Mouse (Mus musculus) thymus, adult 18-20 months (tissue): ENCODE results near the gene Vsnl1.

ENCODE experiments used
- DNase-seq, 2 experiments: peaks; one replicate each; pipeline ENCODE4 v3.0.0; 2022; ENCODE audit warnings: mixed read lengths in 2 of 2

The Vsnl1 gene

DNA sequence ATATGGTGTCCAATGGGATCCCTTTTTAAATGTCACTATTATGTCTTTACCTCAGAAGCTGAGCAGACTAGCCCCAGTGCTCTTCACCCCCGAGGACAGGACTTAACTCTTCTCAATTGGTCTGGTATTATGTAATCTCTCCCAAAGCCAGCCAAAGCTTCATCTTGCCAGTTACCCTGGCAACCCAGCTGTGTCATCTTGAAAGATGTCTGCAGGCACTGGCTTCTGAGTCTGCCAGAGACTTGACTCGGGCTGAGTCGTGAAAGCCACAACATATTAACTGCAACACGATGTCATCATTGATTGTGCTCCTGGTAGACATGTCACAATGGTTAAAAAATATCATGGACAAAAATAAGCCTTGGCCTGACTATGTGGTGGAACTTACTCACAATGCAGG lies 66.4 kb downstream of the Vsnl1 start:
- no peak for DNase-seq

DNA sequence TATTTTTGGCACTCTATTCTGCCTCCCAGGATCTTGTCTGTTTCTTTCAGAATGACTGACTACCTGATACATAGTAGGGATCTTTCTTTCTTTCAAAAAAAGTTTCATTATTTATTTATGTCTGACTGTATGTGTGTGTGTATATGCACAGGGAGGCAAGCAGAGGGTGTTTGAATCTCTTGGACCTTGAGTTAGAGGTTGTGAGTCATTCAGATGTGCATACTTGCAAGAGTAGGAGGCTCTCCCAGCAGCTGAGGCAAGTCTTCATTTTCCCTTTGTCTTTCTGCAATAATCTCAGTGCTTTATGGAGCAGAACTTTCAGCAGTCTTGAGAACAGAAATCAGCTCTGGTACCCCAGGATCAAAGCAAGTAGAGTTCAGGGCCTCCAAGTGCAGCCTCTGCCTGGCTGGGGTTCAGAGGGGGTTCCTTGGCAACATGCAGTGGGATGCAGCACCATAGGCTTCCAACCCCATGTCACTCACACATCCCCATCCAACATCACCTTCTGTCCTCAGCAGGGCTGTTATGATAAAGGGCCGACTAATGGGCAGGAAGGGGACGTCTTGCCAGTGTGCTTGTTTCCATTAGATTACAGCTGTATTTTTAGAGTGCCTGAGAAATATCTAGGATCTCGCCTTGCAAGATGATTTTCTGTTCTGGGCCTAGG lies 69.2 kb downstream of the Vsnl1 start:
- no peak for DNase-seq

DNA sequence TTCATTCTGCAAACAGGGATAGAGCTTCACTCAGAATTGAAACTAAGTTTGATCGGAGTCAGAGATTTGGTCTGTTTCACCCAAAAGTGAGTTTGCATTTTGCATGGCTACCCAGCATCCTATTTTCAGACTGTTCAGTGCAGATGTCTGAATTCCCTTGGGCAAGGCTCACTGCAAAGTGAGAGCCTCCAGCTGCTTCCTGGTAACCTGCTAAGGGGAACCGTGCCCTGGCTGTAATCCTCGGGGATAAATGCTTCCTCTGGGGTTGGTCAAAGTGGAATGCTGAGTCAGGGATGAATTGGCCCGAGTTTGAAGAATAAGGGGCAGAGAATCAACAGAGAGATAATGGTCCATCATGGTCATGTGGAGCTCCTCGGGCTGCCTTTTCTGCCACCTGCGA lies 71.5 kb downstream of the Vsnl1 start:
- no peak for DNase-seq

DNA sequence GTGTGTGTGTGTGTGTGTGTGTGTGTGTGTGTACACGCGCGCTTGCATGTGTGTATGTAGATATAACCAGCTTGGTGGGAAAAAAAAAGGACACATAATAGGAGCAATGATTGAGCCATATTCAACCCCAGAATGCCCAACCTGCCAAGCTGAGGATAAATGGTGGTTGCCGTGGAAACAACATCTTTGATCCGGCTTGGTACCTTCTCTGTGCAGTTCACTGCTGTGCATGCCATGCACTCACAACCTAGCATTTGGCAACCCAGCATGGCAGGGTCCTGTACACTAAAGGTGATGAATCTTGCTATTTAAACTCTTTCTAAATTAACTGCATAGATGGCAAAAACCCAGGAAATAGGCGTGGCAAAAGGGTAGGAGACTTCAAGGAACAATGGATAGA lies 74.0 kb downstream of the Vsnl1 start:
- no peak for DNase-seq

DNA sequence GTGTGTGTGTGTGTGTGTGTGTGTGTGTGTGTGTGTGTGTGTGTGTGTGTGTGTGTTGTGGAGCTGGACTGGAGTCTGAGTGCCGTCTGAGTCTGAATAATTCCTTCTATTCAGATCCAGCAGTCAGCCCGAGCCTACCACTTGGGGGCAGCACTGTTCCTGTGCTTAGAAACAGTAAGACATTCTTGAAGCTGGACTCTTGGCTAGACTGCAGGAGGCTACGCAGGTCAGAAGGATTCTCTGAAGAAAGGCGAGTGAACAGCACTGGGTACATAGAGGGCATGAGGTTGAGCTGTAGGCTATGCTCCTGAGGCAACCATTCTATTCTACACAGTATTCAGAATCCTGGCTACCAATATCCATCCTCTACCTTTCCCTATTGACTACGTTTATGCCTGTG lies 85.5 kb downstream of the Vsnl1 start:
- no peak for DNase-seq

DNA sequence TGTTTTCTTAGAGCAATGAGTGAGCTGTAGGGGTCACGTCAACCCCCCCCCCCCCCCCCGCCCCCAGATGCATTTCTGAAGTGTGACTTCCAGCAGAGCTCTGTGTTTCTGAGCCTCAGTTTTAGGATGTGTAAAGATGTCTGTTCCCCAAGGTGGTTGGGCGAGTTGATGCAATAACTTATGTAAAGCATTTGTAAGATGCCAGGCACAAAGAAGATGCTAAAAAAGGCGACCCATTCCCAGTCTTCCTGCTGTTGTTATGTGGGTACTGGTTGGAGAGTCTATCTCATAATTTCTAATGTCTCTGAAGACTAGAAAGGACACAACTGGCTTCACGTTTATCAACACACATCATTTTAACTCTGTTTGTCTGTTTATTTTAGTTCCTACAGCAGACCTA lies 86.5 kb downstream of the Vsnl1 start:
- DNase-seq: no peak

DNA sequence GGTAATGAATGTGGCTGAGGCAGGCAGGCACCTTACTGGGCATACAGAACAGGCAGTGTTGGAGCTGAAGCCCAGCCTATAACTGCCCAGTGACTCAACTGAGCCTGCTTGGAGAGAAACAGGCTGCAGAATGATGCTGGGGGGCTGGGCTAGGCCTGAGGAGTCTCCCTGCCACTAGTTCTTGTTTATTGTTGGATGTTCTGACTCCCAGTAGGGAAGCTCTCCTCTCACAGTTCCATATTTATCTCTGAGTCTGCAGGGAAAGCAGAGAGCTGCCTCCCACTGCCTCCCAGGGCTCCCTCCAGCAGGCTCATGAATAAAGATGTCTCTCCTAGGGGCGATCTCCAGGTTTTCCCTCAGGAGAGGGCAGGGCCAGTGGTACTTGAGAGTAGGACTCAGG lies 88.0 kb downstream of the Vsnl1 start:
- DNase-seq: no peak

DNA sequence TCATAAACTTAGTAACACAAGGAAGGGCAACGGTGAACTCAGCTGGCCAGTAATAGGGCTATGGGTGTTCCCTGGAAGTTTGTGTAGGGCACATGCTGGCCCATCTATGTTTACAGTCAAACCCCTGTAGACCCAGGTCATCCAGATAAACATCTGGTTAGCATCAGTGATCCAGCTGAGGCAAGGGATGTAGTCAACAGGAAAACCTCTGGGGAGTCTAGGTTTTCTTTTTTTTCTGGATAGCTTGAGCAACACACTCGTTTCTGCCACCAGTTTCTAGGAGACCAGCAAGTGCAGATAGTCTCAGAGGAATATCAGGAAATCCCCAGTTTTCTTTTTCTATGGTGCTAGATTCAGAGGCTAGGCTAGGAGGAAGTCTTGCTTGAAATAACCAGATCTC lies 90.5 kb downstream of the Vsnl1 start:
- DNase-seq: no peak

DNA sequence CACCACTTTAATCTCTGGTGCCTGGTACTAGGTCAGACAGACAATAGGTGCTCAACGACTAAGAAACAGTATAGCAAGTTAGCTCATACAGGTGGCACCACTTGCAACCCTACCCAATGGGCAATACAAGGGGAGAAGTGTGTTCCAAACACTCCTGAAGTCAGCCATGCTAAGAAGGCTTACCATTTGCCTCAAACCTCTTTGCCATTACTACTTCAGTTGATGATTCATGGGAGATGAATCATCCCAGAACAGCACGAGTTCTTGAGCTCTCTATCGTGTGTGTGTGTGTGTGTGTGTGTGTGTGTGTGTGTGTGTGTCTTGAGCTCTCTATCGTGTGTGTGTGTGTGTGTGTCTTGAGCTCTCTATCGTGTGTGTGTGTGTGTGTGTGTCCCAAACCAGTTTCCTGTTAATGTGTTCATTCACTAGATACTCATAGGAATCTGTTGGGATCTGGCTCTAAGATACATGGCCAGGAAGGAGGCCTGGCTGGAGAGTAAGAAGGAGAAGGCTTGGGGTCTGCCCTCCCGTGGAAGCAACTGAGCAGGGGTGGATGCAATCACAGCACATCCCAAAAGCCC lies 94.3 kb downstream of the Vsnl1 start:
- DNase-seq: no peak

DNA sequence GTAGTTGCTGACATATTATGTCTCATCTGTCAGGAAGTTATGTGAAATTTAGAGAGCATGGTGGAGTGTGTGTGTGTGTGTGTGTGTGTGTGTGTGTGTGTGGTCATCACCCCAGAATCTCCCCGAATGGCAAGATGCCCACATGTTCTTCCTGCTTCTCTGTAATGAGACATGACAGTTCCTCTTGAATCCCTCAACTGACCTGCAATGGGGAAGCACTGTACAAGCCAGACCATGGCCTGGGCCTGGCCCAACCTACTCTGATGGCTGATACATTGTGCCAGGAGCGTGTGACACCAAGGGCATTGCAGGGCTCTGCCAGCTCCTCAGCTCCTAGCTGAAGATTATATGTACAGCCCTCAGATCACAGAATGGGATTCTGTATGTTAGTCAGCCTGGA lies 98.2 kb downstream of the Vsnl1 start:
- DNase-seq: no peak

DNA sequence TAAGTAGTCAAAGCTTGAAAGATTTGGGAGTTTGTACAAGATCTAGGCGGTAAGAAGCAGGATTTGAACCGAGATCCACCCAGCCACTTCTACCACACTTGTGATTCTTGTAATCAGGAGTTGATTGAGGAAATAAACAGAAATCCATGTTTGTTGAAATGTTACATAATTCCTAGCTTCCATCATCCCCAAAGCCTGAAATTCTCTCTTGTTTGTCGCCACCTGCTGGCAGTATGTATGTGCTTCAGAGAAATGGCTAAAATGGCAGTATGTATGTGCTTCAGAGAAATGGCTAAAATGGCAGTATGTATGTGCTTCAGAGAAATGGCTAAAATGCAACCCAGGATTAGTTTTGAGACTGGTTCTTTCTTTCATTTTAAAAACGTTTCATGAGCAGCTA lies 99.6 kb downstream of the Vsnl1 start:
- no peak for DNase-seq

DNA sequence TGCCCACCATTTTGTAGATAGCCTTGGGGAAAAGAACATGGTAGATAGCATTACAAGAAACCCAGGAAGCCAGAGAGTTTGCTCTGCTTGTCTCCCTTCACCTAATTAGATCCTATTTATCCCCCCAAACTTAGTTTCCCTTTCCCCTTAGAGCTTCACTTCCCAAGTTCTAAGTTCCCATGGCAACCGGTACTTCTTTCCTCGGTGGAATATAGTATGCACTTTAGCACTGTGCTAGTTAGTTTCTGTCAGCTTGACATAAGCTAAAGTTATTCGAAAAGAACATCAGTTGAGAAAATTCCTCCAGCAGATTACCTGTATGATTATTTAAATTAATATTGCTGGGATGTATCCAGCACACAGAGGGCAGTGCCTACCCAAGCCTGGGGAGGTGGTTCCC lies 109.9 kb downstream of the Vsnl1 start:
- DNase-seq: no peak

DNA sequence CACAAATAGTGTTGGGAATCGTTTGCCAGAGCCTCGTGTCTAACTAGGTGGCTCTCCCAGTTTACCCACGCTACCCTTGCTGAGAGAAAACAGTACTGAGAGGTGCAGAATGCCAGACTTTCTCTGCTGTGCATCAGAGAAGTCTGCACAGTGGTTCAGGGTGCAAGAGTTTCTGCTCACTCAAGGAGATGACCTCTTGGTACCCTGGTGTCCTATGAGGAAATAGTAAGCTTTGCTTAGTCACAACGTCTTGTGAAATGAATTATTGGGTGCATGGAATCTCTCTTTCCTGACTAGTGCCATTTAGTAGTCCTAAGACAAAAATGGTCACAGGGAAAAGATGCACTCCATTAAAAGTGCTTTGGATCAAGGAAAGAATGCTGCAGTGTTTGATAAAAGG lies 111.9 kb downstream of the Vsnl1 start:
- DNase-seq: no peak

DNA sequence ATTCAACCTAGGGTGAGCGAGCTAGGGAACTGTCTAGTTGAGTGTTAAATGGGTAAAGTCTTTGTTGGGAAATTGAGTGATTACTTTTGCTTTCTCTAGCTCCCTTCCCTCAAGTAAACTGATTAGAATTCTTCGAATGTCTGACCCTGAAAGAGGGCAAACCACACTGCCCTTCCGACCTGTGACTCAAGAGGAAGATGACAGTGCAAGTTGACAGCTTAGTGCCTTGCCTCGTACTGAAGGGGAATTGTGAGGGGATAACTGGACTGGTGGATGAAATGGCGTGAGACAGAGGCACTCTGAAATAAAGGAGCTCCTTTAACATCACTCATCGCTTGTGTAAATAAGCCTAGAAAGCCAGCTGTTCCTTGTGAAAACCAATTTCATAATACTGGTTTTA lies 118.7 kb downstream of the Vsnl1 start:
- no peak for DNase-seq

DNA sequence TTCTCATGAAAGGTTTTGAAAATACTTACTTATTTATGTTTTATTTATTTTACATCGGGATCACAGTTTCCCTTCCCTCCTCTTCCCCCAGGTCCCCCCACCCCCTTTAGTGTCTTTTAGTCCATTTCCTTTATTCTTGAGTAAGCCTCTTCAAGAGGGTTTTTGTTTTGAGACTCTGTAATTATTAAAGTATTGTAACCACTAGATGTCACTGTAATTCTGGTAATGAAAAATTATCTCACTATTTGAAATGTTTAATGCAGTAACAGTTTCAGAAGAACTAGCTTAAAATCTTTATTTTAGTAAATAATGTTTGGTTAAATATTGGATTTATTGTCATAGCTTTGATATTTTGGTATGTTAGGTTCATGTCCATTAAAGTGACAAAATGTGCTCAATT lies 122.6 kb downstream of the Vsnl1 start:
- no peak for DNase-seq

DNA sequence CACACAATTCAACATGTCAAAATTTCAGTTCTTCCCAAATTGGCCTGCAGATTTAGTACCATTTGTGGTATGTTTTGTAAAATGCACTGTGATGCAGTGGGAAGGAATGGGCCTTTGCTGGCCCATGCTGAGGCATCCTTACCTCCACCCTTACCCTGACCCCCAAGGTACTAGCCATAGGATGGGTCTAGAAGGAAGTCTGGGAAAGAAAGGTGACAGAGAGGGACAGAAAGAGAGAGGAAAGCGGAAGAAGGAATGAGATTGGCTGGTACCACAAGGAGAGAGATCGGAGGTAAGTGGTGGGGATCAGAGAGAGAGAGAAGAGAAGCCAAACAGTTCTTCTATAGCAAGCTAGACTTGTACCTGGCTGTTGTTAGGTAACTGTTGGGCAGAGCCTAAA lies 125.3 kb downstream of the Vsnl1 start:
- DNase-seq: no peak

DNA sequence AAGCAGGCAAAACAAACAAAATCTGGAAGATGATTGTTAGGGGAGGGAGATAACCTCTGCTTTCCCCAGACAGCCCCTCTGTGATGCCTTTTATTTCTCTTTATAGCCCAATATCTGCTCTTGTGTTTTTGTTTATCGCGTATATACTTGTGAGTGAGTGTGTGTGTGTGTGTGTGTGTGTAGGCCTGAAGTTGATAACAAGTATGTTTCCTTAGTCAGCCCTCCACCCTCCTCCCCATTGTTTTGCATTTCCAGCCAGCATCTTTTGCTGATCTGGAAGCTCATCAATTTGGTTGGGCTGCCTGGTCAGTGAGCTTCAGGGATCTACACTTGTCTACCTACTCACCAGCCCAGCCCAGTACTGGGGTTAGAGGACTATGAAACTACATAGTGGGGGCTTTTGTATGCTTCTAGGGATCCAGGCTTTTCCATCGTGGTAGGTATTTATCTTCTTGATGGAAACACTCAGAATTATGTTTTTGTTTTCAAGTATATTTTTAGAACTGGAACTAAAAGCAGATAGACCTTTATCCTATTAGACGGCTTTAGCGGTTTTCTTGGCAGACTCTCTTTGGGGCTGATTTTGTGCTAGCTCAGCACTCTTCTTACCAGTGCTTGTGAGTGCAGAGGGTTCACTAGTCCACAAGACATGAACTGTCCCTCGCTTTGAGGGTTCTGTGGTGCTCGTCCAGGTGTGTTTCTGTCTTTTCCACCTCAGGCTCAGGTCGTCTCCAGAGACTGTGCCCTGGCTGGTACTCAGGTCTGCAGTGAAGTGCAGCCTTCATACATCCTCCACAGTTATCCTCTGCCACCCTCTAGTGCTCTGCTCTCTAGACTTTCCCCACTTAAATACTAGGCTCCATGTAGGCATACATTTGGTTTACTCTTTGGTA lies 129.4 kb downstream of the Vsnl1 start:
- DNase-seq: no peak

DNA sequence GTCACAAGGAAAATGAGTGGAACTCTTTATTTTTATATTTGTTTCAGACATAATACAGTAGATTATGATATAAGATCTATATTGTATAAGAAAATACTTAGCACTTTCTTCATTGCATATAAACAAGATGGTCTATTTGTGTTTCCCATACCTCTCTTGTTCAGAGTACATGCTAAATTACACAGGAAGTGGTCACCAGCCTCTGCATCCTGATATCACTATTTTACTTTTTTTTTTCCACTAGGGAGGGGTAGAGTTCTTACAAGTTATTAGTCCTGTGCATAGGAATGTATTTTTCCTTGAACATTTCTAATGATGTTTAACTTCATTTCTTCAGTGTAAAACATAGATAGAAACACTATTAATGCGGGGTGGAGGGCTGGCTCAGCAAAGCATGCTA lies 135.6 kb downstream of the Vsnl1 start:
- no peak for DNase-seq

DNA sequence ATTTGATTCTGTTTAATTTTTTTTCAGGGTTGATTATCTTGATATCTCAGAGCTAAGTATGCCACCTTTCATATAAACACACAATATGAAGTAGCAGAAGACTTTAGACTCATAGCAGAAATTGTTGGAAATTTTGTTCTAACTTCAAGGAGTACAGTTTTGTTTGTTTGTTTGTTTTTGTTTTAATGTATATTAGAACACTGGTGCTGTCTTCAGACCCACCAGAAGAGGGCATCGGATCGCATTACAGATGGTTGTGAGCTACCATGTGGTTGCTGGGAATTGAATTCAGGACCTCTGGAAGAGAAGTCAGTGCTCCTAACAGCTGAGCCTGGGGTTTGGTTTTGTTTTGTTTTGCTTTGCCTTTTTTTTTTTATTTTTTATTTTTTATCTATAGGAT lies 150.0 kb downstream of the Vsnl1 start:
- DNase-seq: no peak

DNA sequence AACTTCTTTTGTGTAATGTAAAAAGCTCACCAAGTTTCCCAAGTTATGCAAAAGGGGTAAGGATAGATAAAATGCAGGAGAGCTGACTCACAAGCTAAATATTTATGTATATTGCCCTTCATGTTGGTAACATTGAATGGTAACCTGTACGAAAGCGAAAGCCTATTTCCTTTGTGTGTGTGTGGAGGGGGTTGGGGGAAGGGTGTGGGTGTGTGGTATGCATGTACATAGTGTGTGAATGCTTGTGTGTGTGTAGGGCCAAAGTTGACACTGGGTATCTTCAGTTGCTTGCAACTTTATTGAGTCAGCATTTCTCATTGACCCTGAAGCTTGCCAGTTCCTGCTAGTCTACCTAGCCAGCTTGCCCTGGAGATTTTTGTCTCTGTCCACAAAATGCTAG lies 154.8 kb downstream of the Vsnl1 start:
- no peak for DNase-seq

DNA sequence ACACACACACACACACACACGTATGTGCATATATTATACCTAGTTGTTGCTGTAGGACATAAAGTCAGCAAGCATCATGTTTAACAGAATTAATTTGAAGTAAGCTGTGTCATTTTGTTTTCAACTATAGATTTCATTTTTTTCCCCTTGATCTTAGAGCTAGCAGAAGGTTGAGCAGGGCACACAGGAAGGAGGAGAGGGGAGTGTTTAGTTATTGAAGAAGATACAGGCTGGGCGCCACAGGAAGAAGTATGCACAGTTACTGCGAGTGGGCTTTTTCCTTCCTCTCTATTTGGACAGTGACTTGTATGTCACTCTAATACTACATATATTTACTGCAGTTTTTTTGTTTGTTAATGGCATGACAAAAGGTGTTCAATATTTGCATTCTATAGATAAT lies 156.5 kb downstream of the Vsnl1 start:
- DNase-seq: no peak

DNA sequence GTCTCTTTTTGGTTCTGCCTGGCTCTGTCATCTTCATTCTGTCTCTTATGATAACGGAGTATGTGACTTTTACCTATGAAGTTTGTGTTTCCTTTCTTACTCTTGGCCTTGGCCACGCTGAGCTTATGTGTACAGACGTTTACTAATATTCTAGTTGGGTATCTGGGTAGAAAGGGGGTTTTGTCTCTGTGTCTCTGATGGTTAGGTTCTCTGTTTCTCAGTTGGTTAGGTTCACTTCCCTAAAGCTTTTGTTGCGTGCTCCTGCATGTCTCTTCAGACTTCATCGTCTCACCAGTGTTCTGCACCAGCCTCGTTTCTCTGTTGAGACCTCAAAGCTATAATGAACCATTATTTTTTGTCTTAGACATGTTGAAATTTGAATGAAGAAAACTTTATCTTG lies 159.2 kb downstream of the Vsnl1 start:
- DNase-seq: no peak

DNA sequence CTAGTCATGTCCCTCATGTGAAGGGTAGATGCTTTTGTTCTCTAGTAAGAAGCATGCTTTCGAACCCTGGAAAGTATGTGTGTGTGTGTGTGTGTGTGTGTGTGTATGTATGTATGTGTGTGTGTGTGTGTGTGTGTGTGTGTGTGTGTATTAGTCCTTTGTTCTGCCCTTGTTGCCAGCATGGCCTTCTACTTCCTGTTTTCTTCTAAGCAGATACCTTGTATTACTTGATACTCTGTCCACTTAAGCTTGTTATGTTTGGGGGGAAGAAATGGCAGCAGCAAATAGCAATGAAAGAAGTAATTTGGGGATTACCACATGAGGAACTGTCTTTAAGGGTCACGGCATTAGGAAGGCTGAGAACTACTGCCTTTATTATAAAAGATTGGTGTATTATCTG lies 159.8 kb downstream of the Vsnl1 start:
- DNase-seq: no peak
